Mouse (Mus musculus) lung, embryonic 14.5 days (tissue): ENCODE measurements around the gene Serpind1. TPM values are rescaled to one million over a fixed set of nuclear protein-coding genes. Genes with fewer than 3 reads are reported as not detected.
A peak's percentile ranks its signal among the peaks of the same experiment; 100 is the strongest.

ENCODE experiments used
- ATAC-seq: fragments of 200-750 bp; cut with Nextera tagmentation; 2 replicates; pipeline ENCODE4 v1.8.0; 2017; ENCODE audit warnings: mild to moderate bottlenecking, moderate TSS enrichment, moderate library complexity; ENCODE audit not compliant: insufficient read depth
- DNase-seq: peaks from one replicate; pipeline ENCODE4 v3.0.0-alpha.2; 2015
- H3K27ac ChIP-seq: fragments of 300-500 bp; sonication (generic); 2 replicates; pipeline ENCODE4 v1.5.1; 2014; ENCODE audit warnings: low read depth, mild to moderate bottlenecking, moderate library complexity
- H3K27me3 ChIP-seq: fragments of 300-500 bp; sonication (generic); 2 replicates; pipeline ENCODE4 v1.6.1; 2014; ENCODE audit warnings: low read length, control low read depth; ENCODE audit not compliant: insufficient read depth
- H3K36me3 ChIP-seq: fragments of 300-500 bp; sonication (generic); 2 replicates; pipeline ENCODE4 v1.6.1; 2014; ENCODE audit warnings: control low read depth; ENCODE audit not compliant: insufficient read depth
- H3K4me1 ChIP-seq: fragments of 300-500 bp; sonication (generic); 2 replicates; pipeline ENCODE4 v1.6.1; 2014; ENCODE audit warnings: antibody characterized with exemption, control low read depth; ENCODE audit not compliant: insufficient read depth
- H3K4me2 ChIP-seq: fragments of 300-500 bp; sonication (generic); 2 replicates; pipeline ENCODE4 v1.6.1; 2014; ENCODE audit warnings: mild to moderate bottlenecking
- H3K4me3 ChIP-seq: fragments of 300-500 bp; sonication (generic); 2 replicates; pipeline ENCODE4 v1.5.1; 2014; ENCODE audit warnings: low read depth, low read length
- H3K9ac ChIP-seq: fragments of 300-500 bp; sonication (generic); 2 replicates; pipeline ENCODE4 v1.6.1; 2014
- H3K9me3 ChIP-seq: fragments of 300-500 bp; sonication (generic); 2 replicates; pipeline ENCODE4 v1.6.1; 2016; ENCODE audit warnings: low read depth, low read length, control low read depth
- CTCF ChIP-seq: IDR thresholded peaks from 2 replicates; pipeline ENCODE4 v1.5.1; 2016; ENCODE audit warnings: antibody characterized with exemption, low read depth
- whole genome bisulfite sequencing: fragments of 180-500 bp; shearing (Covaris S2); extraction: QIAGEN DNeasy Blood & Tissue Kit; methylation state at CpG from one replicate; pipeline ENCODE4 v1.1.7; 2014; 5-methylcytosine and 5-hydroxymethylcytosine counted together
- polyA plus RNA-seq: library from polyadenylated mRNA; unstranded; fragments of >200 nt; fragmentation: Nextera tagmentation; extraction: Ambion mirVana; gene quantifications from 2 replicates; pipeline ENCODE4 v1.2.1, GENCODE M21; 2014

The Serpind1 gene
- polyA plus RNA-seq, 1 experiment from 2014 or later = 0.25 TPM

- DNase-seq = peak; percentile 10
- Histone ChIP-seq H3K27ac (no peak overlapping the region), H3K36me3 (peaks cover 29% of the 10 kb centered on the region; the same call in 1 of the 2 replicates), H3K9ac (no peak overlapping the region), H3K27me3 (no peaks in the 10 kb centered on the region), H3K4me3 (no peak overlapping the region), H3K4me2 (no peak overlapping the region), H3K9me3 (no peaks in the 10 kb centered on the region), H3K4me1 (no peaks in the 10 kb centered on the region)
- WGBS = 52% methylated on average over 8 of the region's 8 CpGs
- TF ChIP-seq CTCF = no peak
- ATAC-seq = no peak
Observed at GRCm38 (mm10) chr16:17345141-17345812, 14.1 kb downstream of the Serpind1 start.

- Histone ChIP-seq H3K27me3 (no peaks in the 10 kb centered on the region), H3K9ac (no peak overlapping the region), H3K36me3 (peaks cover 33% of the 10 kb centered on the region; the same call in 1 of the 2 replicates), H3K4me3 (no peak overlapping the region), H3K4me1 (no peaks in the 10 kb centered on the region), H3K27ac (no peak overlapping the region), H3K9me3 (no peaks in the 10 kb centered on the region), H3K4me2 (no peak overlapping the region)
- ATAC-seq (no peak), DNase-seq (no peak)
- 86% methylated on average over 2 of the region's 2 CpGs for WGBS
- TF ChIP-seq CTCF = no peak
Observed at GRCm38 (mm10) chr16:17345813-17346155, 14.6 kb downstream of the Serpind1 start.

GRCm38 (mm10) chr16:17346766-17347165 is 15.6 kb downstream of the Serpind1 start:
- H3K4me3 ChIP-seq = no peak overlapping the region
- no peaks in the 10 kb centered on the region for H3K4me1 ChIP-seq
- ATAC-seq = no peak
- DNase-seq = no peak
- H3K9me3 ChIP-seq = no peaks in the 10 kb centered on the region
- no peak overlapping the region for H3K27ac ChIP-seq
- 95% methylated on average over 1 of the region's 1 CpGs for WGBS
- peaks cover 40% of the 10 kb centered on the region for H3K36me3 ChIP-seq
- no peak overlapping the region for H3K9ac ChIP-seq
- H3K4me2 ChIP-seq = no peak overlapping the region
- TF ChIP-seq CTCF = no peak
- H3K27me3 ChIP-seq = no peaks in the 10 kb centered on the region

GRCm38 (mm10) chr16:17356031-17356430 is 24.9 kb downstream of the Serpind1 start:
- Histone ChIP-seq H3K4me1 (no peaks in the 10 kb centered on the region), H3K4me3 (no peak overlapping the region), H3K36me3 (peaks cover 49% of the 10 kb centered on the region), H3K27ac (no peak overlapping the region), H3K27me3 (no peaks in the 10 kb centered on the region), H3K9me3 (no peaks in the 10 kb centered on the region), H3K4me2 (no peak overlapping the region), H3K9ac (no peak overlapping the region)
- WGBS = 92% methylated on average over 6 of the region's 6 CpGs
- no peak for ATAC-seq
- DNase-seq = no peak
- no peak for TF ChIP-seq CTCF

GRCm38 (mm10) chr16:17358787-17359186 is 27.6 kb downstream of the Serpind1 start:
- Histone ChIP-seq H3K4me2 (no peak overlapping the region), H3K4me3 (no peak overlapping the region), H3K27ac (no peak overlapping the region), H3K27me3 (no peaks in the 10 kb centered on the region), H3K9me3 (no peaks in the 10 kb centered on the region), H3K9ac (no peak overlapping the region), H3K4me1 (no peaks in the 10 kb centered on the region), H3K36me3 (peaks cover 34% of the 10 kb centered on the region)
- no peak for TF ChIP-seq CTCF
- no peak for ATAC-seq
- no peak for DNase-seq
- 90% methylated on average over 4 of the region's 4 CpGs for WGBS

GRCm38 (mm10) chr16:17382306-17382705 is 51.1 kb downstream of the Serpind1 start:
- ATAC-seq (no peak), DNase-seq (no peak)
- Histone ChIP-seq H3K27ac (no peak overlapping the region), H3K27me3 (no peaks in the 10 kb centered on the region), H3K9ac (no peak overlapping the region), H3K4me1 (no peaks in the 10 kb centered on the region), H3K36me3 (peaks cover 27% of the 10 kb centered on the region), H3K4me2 (no peak overlapping the region), H3K9me3 (no peaks in the 10 kb centered on the region), H3K4me3 (no peak overlapping the region)
- TF ChIP-seq CTCF = no peak
- 89% methylated on average over 4 of the region's 4 CpGs for WGBS

GRCm38 (mm10) chr16:17383594-17384326 is 52.6 kb downstream of the Serpind1 start:
- Histone ChIP-seq H3K4me2 (no peak overlapping the region), H3K27ac (no peak overlapping the region), H3K4me3 (no peak overlapping the region), H3K4me1 (no peaks in the 10 kb centered on the region), H3K9ac (no peak overlapping the region), H3K27me3 (no peaks in the 10 kb centered on the region), H3K9me3 (no peaks in the 10 kb centered on the region), H3K36me3 (peaks cover 27% of the 10 kb centered on the region)
- DNase-seq (no peak), ATAC-seq (no peak)
- TF ChIP-seq CTCF = no peak
- WGBS = 90% methylated on average over 2 of the region's 2 CpGs
